Mouse (Mus musculus) small intestine, adult 2 months (tissue): ENCODE measurements around the gene Gm3435. TPM values are rescaled to one million over a fixed set of nuclear protein-coding genes. Genes with fewer than 3 reads are reported as not detected.
"Not testable (repeated sequence)": the region's sequence is repeated elsewhere in the genome, so short reads cannot be mapped to it uniquely, and the experiment has no call there.

Source experiments
- H3K27ac ChIP-seq: fragments of 200-500 bp; 2 replicates; pipeline ENCODE4 v1.5.1; 2012; ENCODE audit warnings: low read depth, low read length, control low read depth, inconsistent platforms; ENCODE audit not compliant: insufficient read depth
- H3K27me3 ChIP-seq: fragments of 200-500 bp; 2 replicates; pipeline ENCODE4 v1.6.1; 2012; ENCODE audit warnings: mild to moderate bottlenecking, moderate library complexity, low read length, inconsistent platforms; ENCODE audit not compliant: control insufficient read depth, insufficient read depth
- H3K36me3 ChIP-seq: fragments of 200-500 bp; 2 replicates; pipeline ENCODE4 v1.6.1; 2012; ENCODE audit warnings: mild to moderate bottlenecking, low read length, control low read depth, inconsistent platforms; ENCODE audit not compliant: control insufficient read depth, insufficient read depth
- H3K4me1 ChIP-seq: fragments of 200-500 bp; 2 replicates; pipeline ENCODE4 v1.6.1; 2012; ENCODE audit warnings: low read length, inconsistent platforms, mixed read lengths; ENCODE audit not compliant: control insufficient read depth, insufficient read depth, insufficient read length
- H3K4me3 ChIP-seq: fragments of 200-500 bp; 2 replicates; pipeline ENCODE4 v1.5.1; 2012; ENCODE audit warnings: low read depth, mild to moderate bottlenecking, control low read depth, inconsistent platforms, low read length, moderate library complexity
- WGBS: fragments of 180-500 bp; shearing (Covaris S2); methylation state at CpG from one replicate; pipeline ENCODE4 v1.1.7; 2018; 5-methylcytosine and 5-hydroxymethylcytosine counted together
- polyA plus RNA-seq: library from polyadenylated mRNA; depleted of rRNA; stranded (reverse); fragments of >200 nt; gene quantifications from 2 replicates; pipeline ENCODE4 v1.2.3, GENCODE M21; 2012

Gm3435 gene
- polyA plus RNA-seq, 1 experiment = 0.24 TPM

- H3K27ac ChIP-seq, H3K4me3 ChIP-seq, H3K27me3 ChIP-seq, H3K4me1 ChIP-seq, H3K36me3 ChIP-seq: not testable (repeated sequence)
- WGBS = no CpG with 5 or more reads among the region's 47 CpGs
Measured at GRCm38 (mm10) chr17:14993139-14993832, 16.7 kb upstream of the Gm3435 start.

DNA sequence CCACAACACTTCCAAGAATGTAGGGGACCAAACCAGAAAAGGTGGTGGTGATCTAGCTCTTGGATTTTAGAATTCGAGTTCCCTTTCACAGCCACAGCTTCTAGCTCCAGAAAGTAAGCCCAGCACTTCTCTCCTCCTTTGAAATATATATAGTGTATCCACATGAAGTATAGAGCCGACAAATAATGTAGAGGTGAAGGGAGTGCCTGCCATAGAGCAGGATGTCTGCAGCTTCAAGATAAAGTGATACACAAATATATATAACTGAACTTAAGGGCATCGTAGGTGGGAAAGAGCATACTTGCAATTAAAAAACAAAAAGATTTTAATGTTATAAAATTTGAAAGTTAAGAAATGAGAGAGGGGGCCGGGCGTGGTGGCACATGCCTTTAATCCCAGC lies 15.8 kb upstream of the Gm3435 start:
- H3K4me3 ChIP-seq, H3K4me1 ChIP-seq, H3K27me3 ChIP-seq, H3K27ac ChIP-seq, H3K36me3 ChIP-seq: not testable (repeated sequence)
- WGBS = no CpG with 5 or more reads among the region's 5 CpGs

DNA sequence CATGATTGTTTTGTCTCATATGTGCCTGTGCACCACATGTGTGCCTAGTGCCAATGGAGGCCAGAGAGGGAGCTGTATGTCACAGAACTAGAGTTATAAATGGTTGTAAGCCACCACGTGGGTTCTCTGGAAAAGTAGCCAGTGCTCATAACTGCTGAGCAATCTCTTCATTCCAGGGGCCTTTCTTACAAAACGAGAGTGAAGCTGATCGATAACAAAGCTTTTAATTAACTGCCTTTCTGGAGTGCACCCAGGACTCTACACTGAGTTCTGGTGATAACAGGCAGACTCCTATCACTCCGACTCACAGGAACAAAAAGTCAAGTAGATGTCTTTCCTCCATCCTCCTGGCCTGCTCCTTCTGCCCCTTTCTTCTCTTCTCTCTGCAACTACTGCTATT lies 9.9 kb upstream of the Gm3435 start:
- H3K36me3 ChIP-seq, H3K4me1 ChIP-seq, H3K27me3 ChIP-seq, H3K4me3 ChIP-seq, H3K27ac ChIP-seq: not testable (repeated sequence)
- WGBS = no CpG with 5 or more reads among the region's 4 CpGs

DNA sequence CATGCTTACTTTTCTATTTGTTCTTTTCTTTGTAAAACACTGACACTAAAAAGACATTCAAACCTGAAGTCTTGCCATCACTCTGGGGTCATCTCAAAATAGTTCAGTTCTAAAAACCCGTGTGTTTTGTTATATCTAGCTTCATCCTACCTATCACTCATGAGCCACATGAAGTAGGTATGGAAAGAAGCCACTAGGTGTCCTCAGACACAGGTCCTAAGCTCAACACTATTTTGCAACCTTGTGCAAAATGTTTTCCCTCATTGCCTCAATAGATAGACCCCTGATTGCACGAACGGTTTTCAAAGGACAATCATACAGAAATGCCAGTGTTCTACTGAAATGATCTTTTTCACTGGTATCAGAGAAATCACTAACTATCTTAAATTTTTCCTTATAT lies 888 bp upstream of the Gm3435 start:
- not testable (repeated sequence) for H3K27me3 ChIP-seq, H3K36me3 ChIP-seq, H3K27ac ChIP-seq, H3K4me1 ChIP-seq, H3K4me3 ChIP-seq
- WGBS = no CpG with 5 or more reads among the region's 3 CpGs

- not testable (repeated sequence) for H3K27me3 ChIP-seq, H3K4me3 ChIP-seq, H3K36me3 ChIP-seq, H3K27ac ChIP-seq, H3K4me1 ChIP-seq
- WGBS = 89% methylated on average over 3 of the region's 3 CpGs
Measured at GRCm38 (mm10) chr17:15021503-15022220, 11.7 kb downstream of the Gm3435 start.

- not testable (repeated sequence) for H3K36me3 ChIP-seq
- WGBS = no CpG with 5 or more reads among the region's 97 CpGs
Measured at GRCm38 (mm10) chr17:15023878-15024492, 14.0 kb downstream of the Gm3435 start.

DNA sequence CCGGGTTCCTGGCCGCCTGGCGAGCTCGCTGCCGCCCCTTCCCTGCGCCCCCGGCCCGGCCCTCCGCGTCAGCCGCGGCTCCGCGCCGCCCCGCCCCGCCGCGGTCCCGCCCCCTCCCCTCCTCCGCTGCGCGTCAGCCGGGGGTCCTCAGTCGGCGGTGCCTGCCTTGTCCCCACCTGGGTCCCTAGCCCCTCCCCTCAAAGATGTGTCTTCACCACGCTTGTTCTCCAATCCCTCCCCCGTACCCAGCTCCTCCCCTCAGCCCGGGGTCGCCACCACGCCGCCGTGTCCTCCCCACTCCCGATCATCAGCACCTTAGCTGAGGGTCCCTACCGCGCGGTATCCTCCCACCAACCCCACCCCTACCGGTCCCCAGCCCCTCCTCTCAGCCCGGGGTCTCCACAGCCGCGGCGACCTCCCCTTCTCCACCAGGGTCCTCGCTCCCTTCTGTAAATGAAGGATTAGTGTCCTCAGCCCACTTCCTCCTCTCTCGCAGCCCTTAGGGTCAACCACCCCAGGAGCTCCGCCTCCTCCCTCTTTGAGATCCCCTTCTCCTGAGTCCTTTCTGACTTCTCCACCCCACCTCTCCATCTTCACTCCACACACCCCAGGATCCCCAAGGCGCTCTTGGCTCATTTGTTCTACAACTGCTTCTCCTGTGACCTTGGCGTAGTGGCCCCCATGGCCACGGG lies 14.7 kb downstream of the Gm3435 start:
- H3K4me3 ChIP-seq, H3K27ac ChIP-seq, H3K27me3 ChIP-seq, H3K36me3 ChIP-seq, H3K4me1 ChIP-seq: not testable (repeated sequence)
- no CpG with 5 or more reads among the region's 48 CpGs for WGBS

More at GRCm38 (mm10) chr17:15023878-15024492, 14.0 kb downstream of the Gm3435 start:
- H3K4me1 ChIP-seq, H3K27ac ChIP-seq, H3K27me3 ChIP-seq, H3K4me3 ChIP-seq: not testable (repeated sequence)

GRCm38 (mm10) chr17:15025513-15025912 lies 15.5 kb downstream of the Gm3435 start:
- H3K4me3 ChIP-seq, H3K27ac ChIP-seq, H3K27me3 ChIP-seq, H3K36me3 ChIP-seq, H3K4me1 ChIP-seq: not testable (repeated sequence)
- no CpG with 5 or more reads among the region's 6 CpGs for WGBS

- H3K27me3 ChIP-seq, H3K36me3 ChIP-seq, H3K4me1 ChIP-seq, H3K27ac ChIP-seq, H3K4me3 ChIP-seq: not testable (repeated sequence)
- no CpG with 5 or more reads among the region's 4 CpGs for WGBS
Measured at GRCm38 (mm10) chr17:15031414-15031813, 21.4 kb downstream of the Gm3435 start.

DNA sequence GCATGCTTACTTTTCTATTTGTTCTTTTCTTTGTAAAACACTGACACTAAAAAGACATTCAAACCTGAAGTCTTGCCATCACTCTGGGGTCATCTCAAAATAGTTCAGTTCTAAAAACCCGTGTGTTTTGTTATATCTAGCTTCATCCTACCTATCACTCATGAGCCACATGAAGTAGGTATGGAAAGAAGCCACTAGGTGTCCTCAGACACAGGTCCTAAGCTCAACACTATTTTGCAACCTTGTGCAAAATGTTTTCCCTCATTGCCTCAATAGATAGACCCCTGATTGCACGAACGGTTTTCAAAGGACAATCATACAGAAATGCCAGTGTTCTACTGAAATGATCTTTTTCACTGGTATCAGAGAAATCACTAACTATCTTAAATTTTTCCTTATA lies 30.5 kb downstream of the Gm3435 start:
- not testable (repeated sequence) for H3K36me3 ChIP-seq, H3K4me1 ChIP-seq, H3K4me3 ChIP-seq, H3K27me3 ChIP-seq, H3K27ac ChIP-seq
- WGBS = no CpG with 5 or more reads among the region's 3 CpGs

DNA sequence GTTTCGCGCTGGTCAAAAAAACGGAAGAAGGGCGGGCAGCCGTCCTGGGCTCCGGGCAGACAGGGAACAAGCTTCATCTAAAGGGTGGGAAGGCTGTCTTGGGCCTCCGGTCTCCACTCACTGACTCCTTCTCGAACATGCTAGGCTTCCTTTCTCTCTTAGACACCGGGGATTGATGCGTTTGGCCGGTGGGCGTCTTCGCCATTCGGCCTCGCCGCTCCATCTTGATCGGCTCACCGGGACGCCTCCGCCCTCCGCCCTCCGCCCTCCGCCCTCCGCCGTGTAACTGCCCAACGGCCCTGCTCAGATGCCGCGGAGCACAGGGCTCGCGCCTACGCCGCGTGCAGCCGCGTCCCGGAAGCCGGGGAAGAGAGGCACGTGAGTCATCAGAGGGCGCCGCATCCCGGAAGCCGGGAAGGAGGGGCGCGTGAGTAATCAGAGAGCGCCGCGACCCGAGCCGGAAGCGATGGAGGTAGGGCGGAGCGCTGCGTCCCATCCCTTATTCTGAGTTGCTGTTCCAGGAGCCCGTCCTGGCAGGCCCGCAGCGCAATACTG lies 31.3 kb downstream of the Gm3435 start, which contains the start of the genes Ermard, Tcte3 and Gm3448:
Ermard (plus strand) TSS at position 34 of the 555 bp plus-strand sequence.
Tcte3 (minus strand) TSS at position 314 of the 555 bp plus-strand sequence.
Gm3448 (minus strand) TSS at position 363 of the 555 bp plus-strand sequence.
- not testable (repeated sequence) for H3K36me3 ChIP-seq, H3K27ac ChIP-seq, H3K4me3 ChIP-seq, H3K4me1 ChIP-seq, H3K27me3 ChIP-seq
- WGBS = 0% methylated on average over 16 of the region's 56 CpGs
